Mouse (Mus musculus) myocyte (in vitro differentiated cells): ENCODE data around the gene Enkd1.

ENCODE experiments used
- CEBPB ChIP-seq: IDR thresholded peaks from 2 replicates; pipeline ENCODE4 v1.6.1; 2011; ENCODE audit warnings: mild to moderate bottlenecking, moderate library complexity; ENCODE audit not compliant: poor library complexity, insufficient read depth, severe bottlenecking
- E2F4 ChIP-seq: IDR thresholded peaks from one replicate; pipeline ENCODE4 v1.6.1; 2011; ENCODE audit warnings: mild to moderate bottlenecking, control low read depth, moderate library complexity; ENCODE audit not compliant: insufficient read depth
- MAX ChIP-seq: IDR thresholded peaks from one replicate; pipeline ENCODE4 v1.6.1; 2011; ENCODE audit warnings: low read depth, mild to moderate bottlenecking, control low read depth
- POLR2A ChIP-seq: IDR thresholded peaks from one replicate; pipeline ENCODE4 v1.6.1; 2011; ENCODE audit warnings: low read depth, mild to moderate bottlenecking, control low read depth, moderate library complexity; ENCODE audit not compliant: insufficient read length
- TCF12 ChIP-seq: IDR thresholded peaks from one replicate; pipeline ENCODE4 v1.6.1; 2011; ENCODE audit warnings: mild to moderate bottlenecking, control low read depth; ENCODE audit not compliant: poor library complexity, insufficient read depth, severe bottlenecking
- USF1 ChIP-seq: IDR thresholded peaks from one replicate; pipeline ENCODE4 v1.6.1; 2011; ENCODE audit warnings: low read depth, mild to moderate bottlenecking, control low read depth, moderate library complexity

- no peak for TF ChIP-seq POLR2A
- TF ChIP-seq E2F4 = no peak
- TF ChIP-seq USF1 = no peak
- TF ChIP-seq MAX = no peak
- TF ChIP-seq TCF12 = no peak
- TF ChIP-seq CEBPB = no peak
These were observed 12.8 kb downstream of the Enkd1 start for GRCm38 (mm10) chr8:105695080-105695780.
